Mouse (Mus musculus) intestine, embryonic 14.5 days (tissue): ENCODE results near the gene Sipa1. TPM values are rescaled to one million over a fixed set of nuclear protein-coding genes. Genes with fewer than 3 reads are reported as not detected.

Experiments used
- ATAC-seq: fragments of 200-750 bp; cut with Nextera tagmentation; replicated peaks from 2 replicates; pipeline ENCODE4 v1.8.0; 2017; ENCODE audit warnings: low read depth, moderate number of reproducible peaks, moderate TSS enrichment, moderate library complexity; ENCODE audit not compliant: low FRiP score, low TSS enrichment
- DNase-seq: peaks from one replicate; pipeline ENCODE4 v3.0.0-alpha.2; 2018; ENCODE audit warnings: low spot score
- H3K27ac ChIP-seq: fragments of 300-500 bp; sonication (generic); 2 replicates; pipeline ENCODE4 v1.5.1; 2014; ENCODE audit warnings: low read depth, mild to moderate bottlenecking, control low read depth
- H3K27me3 ChIP-seq: fragments of 300-500 bp; sonication (generic); replicated peaks from 2 replicates; pipeline ENCODE4 v1.6.1; 2014; ENCODE audit warnings: low read length, control low read depth; ENCODE audit not compliant: control insufficient read depth, insufficient read depth
- H3K36me3 ChIP-seq: fragments of 300-500 bp; sonication (generic); 2 replicates; pipeline ENCODE4 v1.6.1; 2014; ENCODE audit warnings: low read length, control low read depth; ENCODE audit not compliant: control insufficient read depth, insufficient read depth
- H3K4me1 ChIP-seq: fragments of 300-500 bp; sonication (generic); replicated peaks from 2 replicates; pipeline ENCODE4 v1.6.1; 2014; ENCODE audit warnings: low read length, control low read depth, mixed read lengths; ENCODE audit not compliant: control insufficient read depth, insufficient read depth
- H3K4me2 ChIP-seq: fragments of 300-500 bp; sonication (generic); 2 replicates; pipeline ENCODE4 v1.6.1; 2014; ENCODE audit warnings: low read length
- H3K4me3 ChIP-seq: fragments of 300-500 bp; sonication (generic); 2 replicates; pipeline ENCODE4 v1.5.1; 2014; ENCODE audit warnings: low read depth, low read length, control low read depth, mixed read lengths
- H3K9ac ChIP-seq: fragments of 300-500 bp; sonication (generic); 2 replicates; pipeline ENCODE4 v1.6.1; 2014; ENCODE audit warnings: mild to moderate bottlenecking, low read length
- H3K9me3 ChIP-seq: fragments of 300-500 bp; sonication (generic); 2 replicates; pipeline ENCODE4 v1.6.1; 2016; ENCODE audit warnings: low read length, control low read depth; ENCODE audit not compliant: control insufficient read depth
- WGBS: fragments of 180-500 bp; shearing (Covaris S2); extraction: QIAGEN DNeasy Blood & Tissue Kit; methylation state at CpG from one replicate; pipeline ENCODE4 v1.1.7; 2014; 5-methylcytosine and 5-hydroxymethylcytosine counted together
- polyA plus RNA-seq: library from polyadenylated mRNA; unstranded; fragments of >200 nt; fragmentation: Nextera tagmentation; extraction: Ambion mirVana; gene quantifications from 2 replicates; pipeline ENCODE4 v1.2.1, GENCODE M21; 2014

The Sipa1 gene
- polyA plus RNA-seq, 1 experiment from 2014 or later: 21.7 TPM

- Histone ChIP-seq H3K27me3 (no peaks in the 10 kb centered on the region), H3K36me3 (peaks cover 48% of the 10 kb centered on the region), H3K4me2 (peak overlapping the region; percentile 68), H3K27ac (peak overlapping the region; percentile 99; the same call in 1 of the 2 replicates), H3K9ac (peak overlapping the region; percentile 85), H3K9me3 (no peaks in the 10 kb centered on the region), H3K4me1 (peaks cover 13% of the 10 kb centered on the region), H3K4me3 (peak overlapping the region; percentile 68)
- 50% methylated on average over 10 of the region's 10 CpGs for WGBS
- DNase-seq: no peak
- no peak for ATAC-seq
Observed at GRCm38 (mm10) chr19:5609171-5609546, 54.3 kb downstream of the Sipa1 start.

- ATAC-seq: no peak
- WGBS: 93% methylated on average over 13 of the region's 13 CpGs
- H3K36me3 ChIP-seq: peaks cover 52% of the 10 kb centered on the region
Observed at GRCm38 (mm10) chr19:5608707-5609106, 54.8 kb downstream of the Sipa1 start.

GRCm38 (mm10) chr19:5607705-5608410 is 55.6 kb downstream of the Sipa1 start:
- no peaks in the 10 kb centered on the region for H3K9me3 ChIP-seq
- no peak overlapping the region for H3K9ac ChIP-seq
- no peak overlapping the region for H3K4me3 ChIP-seq
- ATAC-seq: no peak
- H3K27me3 ChIP-seq: no peaks in the 10 kb centered on the region
- peaks cover 59% of the 10 kb centered on the region for H3K36me3 ChIP-seq
- no peak overlapping the region for H3K4me2 ChIP-seq
- WGBS: 96% methylated on average over 26 of the region's 26 CpGs
- DNase-seq: no peak
- H3K4me1 ChIP-seq: peaks cover 19% of the 10 kb centered on the region
- no peak overlapping the region for H3K27ac ChIP-seq

More at GRCm38 (mm10) chr19:5608707-5609106, 54.8 kb downstream of the Sipa1 start:
- Histone ChIP-seq H3K9ac (no peak overlapping the region), H3K27me3 (no peaks in the 10 kb centered on the region), H3K9me3 (no peaks in the 10 kb centered on the region), H3K4me3 (peak overlapping the region; percentile 68; the same call in 1 of the 2 replicates), H3K4me1 (peaks cover 13% of the 10 kb centered on the region), H3K4me2 (peak overlapping the region; percentile 68), H3K27ac (no peak overlapping the region)
- DNase-seq: no peak

- DNase-seq (no peak), ATAC-seq (no peak)
- Histone ChIP-seq H3K4me2 (no peak overlapping the region), H3K27ac (no peak overlapping the region), H3K9ac (no peak overlapping the region), H3K4me3 (no peak overlapping the region), H3K27me3 (no peaks in the 10 kb centered on the region), H3K9me3 (no peaks in the 10 kb centered on the region), H3K36me3 (peaks cover 59% of the 10 kb centered on the region), H3K4me1 (peaks cover 25% of the 10 kb centered on the region)
- WGBS: 84% methylated on average over 8 of the region's 8 CpGs
Observed at GRCm38 (mm10) chr19:5606196-5606595, 57.3 kb downstream of the Sipa1 start.

DNA sequence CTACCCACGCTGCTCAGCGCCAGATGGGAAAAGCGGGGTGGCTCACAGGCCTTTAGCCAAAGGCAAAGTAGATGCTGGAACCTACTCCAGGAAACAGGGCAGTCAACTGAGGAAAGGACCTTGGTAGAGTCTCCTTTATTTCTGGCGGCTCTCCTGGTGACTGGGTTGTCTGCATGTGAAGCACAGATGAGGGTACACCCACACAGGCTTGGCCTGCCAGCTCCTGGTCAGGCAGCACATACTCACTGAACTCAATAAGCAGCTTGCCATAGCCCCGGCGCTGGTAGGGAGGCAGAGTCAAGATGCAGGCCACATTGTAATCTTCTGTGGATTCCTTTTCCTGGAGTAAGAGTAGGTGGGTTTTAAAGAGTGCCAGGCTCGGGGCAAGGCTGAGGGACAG is 58.4 kb downstream of the Sipa1 start:
- Histone ChIP-seq H3K4me1 (peaks cover 20% of the 10 kb centered on the region), H3K9ac (no peak overlapping the region), H3K9me3 (no peaks in the 10 kb centered on the region), H3K27me3 (no peaks in the 10 kb centered on the region), H3K4me2 (no peak overlapping the region), H3K27ac (no peak overlapping the region), H3K4me3 (no peak overlapping the region), H3K36me3 (peaks cover 59% of the 10 kb centered on the region)
- no peak for DNase-seq
- 94% methylated on average over 7 of the region's 7 CpGs for WGBS
- no peak for ATAC-seq

GRCm38 (mm10) chr19:5603664-5604063 is 59.8 kb downstream of the Sipa1 start:
- H3K9ac ChIP-seq: no peak overlapping the region
- H3K36me3 ChIP-seq: peaks cover 56% of the 10 kb centered on the region
- DNase-seq: no peak
- no peaks in the 10 kb centered on the region for H3K27me3 ChIP-seq
- ATAC-seq: no peak
- H3K4me3 ChIP-seq: no peak overlapping the region; the same call in 1 of the 2 replicates
- H3K4me1 ChIP-seq: peaks cover 14% of the 10 kb centered on the region
- H3K27ac ChIP-seq: no peak overlapping the region
- no peak overlapping the region for H3K4me2 ChIP-seq
- WGBS: 92% methylated on average over 7 of the region's 7 CpGs
- H3K9me3 ChIP-seq: no peaks in the 10 kb centered on the region

- Histone ChIP-seq H3K4me1 (peaks cover 12% of the 10 kb centered on the region), H3K27ac (peak within 1 kb of the TSS; percentile 83), H3K36me3 (peaks cover 39% of the 10 kb centered on the region), H3K9me3 (no peaks in the 10 kb centered on the region), H3K4me2 (peak within 1 kb of the TSS; percentile 94), H3K27me3 (no peaks in the 10 kb centered on the region), H3K9ac (peak within 1 kb of the TSS; percentile 88), H3K4me3 (peak within 1 kb of the TSS; percentile 96)
- peak; percentile 84 for DNase-seq
- ATAC-seq: peak; percentile 84
- WGBS: under 1% methylated on average over 64 of the region's 64 CpGs
Observed at GRCm38 (mm10) chr19:5601752-5602541, 61.6 kb downstream of the Sipa1 start, which contains the start of gene Rnaseh2c. Rnaseh2c (plus strand) TSS chr19:5601873.
